29 mouse cellular contexts compared by ENCODE assay signal in genomic region chr9:110909371-110909967, GRCm38 (mm10). TPM values are rescaled to one million over a fixed set of nuclear protein-coding genes. Genes with fewer than 3 reads are reported as not detected.
DNase-seq lines count a peak whose midpoint lies in the region; ATAC-seq and TF ChIP-seq lines count a peak whose summit lies in the region.
"Had no signal": no experiment of that assay in that cellular context is flagged by ENCODE, and none has a peak within 500 bp of the region (broad histone marks: within the 10 kb centered on the region; RNA-seq: fewer than 3 reads in every experiment).

No protein-coding gene starts in this region.

- ATAC-seq in megakaryocyte, adult 5-6 weeks (ENCODE audit: poor library complexity, severe bottlenecking), result no peak
- ATAC-seq in limb, embryonic 13.5 days (ENCODE audit: low FRiP score, low read depth), result no peak
- ATAC-seq in cerebellum, adult (ENCODE audit: insufficient number of reproducible peaks, low FRiP score, low TSS enrichment), result no peak
- ATAC-seq: lung, postnatal 0 days had no signal

- no peak for TF ChIP-seq CTCF in CH12.LX (conservative IDR thresholded peaks at IDR 0.05 in 1 of 2, IDR thresholded peaks at IDR 0.05 in 1 of 2; ENCODE audit: low read depth in 2 of 2, low read length in 2 of 2)

- no peak for TF ChIP-seq EP300 in CH12.LX (IDR thresholded peaks at IDR 0.05; ENCODE audit: low read length)

- H3K4me2 ChIP-seq in CH12.LX (ENCODE audit: insufficient read depth, low read depth, poor library complexity, severe bottlenecking), result no peak overlapping the region
- H3K4me2 ChIP-seq in limb, embryonic 13.5 days (replicated peaks), result no peak overlapping the region
- H3K4me2 ChIP-seq: heart, embryonic 15.5 days; hindbrain, embryonic 15.5 days had no signal

- H3K27me3 ChIP-seq in megakaryocyte, embryonic 14.5 days (replicated peaks), result peaks cover 33% of the 10 kb centered on the region
- H3K27me3 ChIP-seq in CH12.LX (replicated peaks), result no peaks in the 10 kb centered on the region
- no peaks in the 10 kb centered on the region for H3K27me3 ChIP-seq in limb, embryonic 13.5 days
- H3K27me3 ChIP-seq: heart, embryonic 15.5 days; hindbrain, embryonic 15.5 days had no signal

- no peaks in the 10 kb centered on the region for H3K79me2 ChIP-seq in CH12.LX (replicated peaks; ENCODE audit: control insufficient read depth, extremely low read depth, insufficient read depth, poor library complexity, severe bottlenecking)

- no peak for TF ChIP-seq POLR2A in CH12.LX (IDR thresholded peaks at IDR 0.05; ENCODE audit: low read depth, low read length)

- dilution Hi-C loops in CH12.LX (cut with MboI; ENCODE audit: extremely low pct_ligation_motif_present, extremely low pct_unique_long_range_greater_than_20kb, low sequenced_read_pairs), result no loop called here

- no peak for TF ChIP-seq RAD21 in CH12.LX (IDR thresholded peaks at IDR 0.05; ENCODE audit: low read depth, low read length)

- H3K9me3 ChIP-seq in megakaryocyte, embryonic 14.5 days, result peaks cover 19% of the 10 kb centered on the region
- H3K9me3 ChIP-seq in CH12.LX (replicated peaks; ENCODE audit: low read length), result peaks cover 13% of the 10 kb centered on the region
- H3K9me3 ChIP-seq in limb, embryonic 13.5 days, result no peaks in the 10 kb centered on the region
- H3K9me3 ChIP-seq: heart, embryonic 15.5 days; hindbrain, embryonic 15.5 days had no signal

- 62% methylated on average over 6 of the region's 6 CpGs for WGBS in limb, embryonic 13.5 days

- H3K4me3 ChIP-seq in megakaryocyte, embryonic 14.5 days (replicated peaks), result peak overlapping the region; percentile 42
- no peak overlapping the region for H3K4me3 ChIP-seq in CH12.LX (replicated peaks in 1 of 3; ENCODE audit: low read depth in 2 of 3, low read length in 2 of 3, poor library complexity in 1 of 3)
- no peak overlapping the region for H3K4me3 ChIP-seq in limb, embryonic 13.5 days
- H3K4me3 ChIP-seq: heart, embryonic 15.5 days; hindbrain, embryonic 15.5 days had no signal

- no peak overlapping the region for H3K9ac ChIP-seq in CH12.LX (ENCODE audit: insufficient read depth, low read depth)
- no peak overlapping the region for H3K9ac ChIP-seq in limb, embryonic 13.5 days
- H3K9ac ChIP-seq: heart, embryonic 15.5 days; hindbrain, embryonic 15.5 days had no signal

- DNase-seq in CH12.LX (ENCODE audit: extremely low read depth), result peak; percentile 37
- peak; percentile 45 to 52 for DNase-seq in thymus, postnatal 36 days
- no peak for DNase-seq in retina, embryonic 14.5 days (ENCODE audit: low spot score)
- DNase-seq: adrenal gland, postnatal 36 days; cerebellum, postnatal 14 days; embryo, embryonic 11 days; heart, adult 18-20 months; heart, postnatal 4 days; kidney, adult 18-20 months; liver; retina, postnatal 1 day had no signal

- in situ Hi-C loops in CH12.LX (cut with MboI; ENCODE audit: low pct_ligation_motif_present, low pct_unique_long_range_greater_than_20kb, low sequenced_read_pairs), result no loop called here

- H3K4me1 ChIP-seq in megakaryocyte, embryonic 14.5 days, result peaks cover 8% of the 10 kb centered on the region; the same call in 1 of the 2 replicates
- peaks cover 6 to 39% of the 10 kb centered on the region in 2 experiments for H3K4me1 ChIP-seq in CH12.LX (ENCODE audit: control insufficient read depth in 1 of 2, insufficient read depth in 2 of 2)
- H3K4me1 ChIP-seq in limb, embryonic 13.5 days, result no peaks in the 10 kb centered on the region
- H3K4me1 ChIP-seq: heart, embryonic 15.5 days; hindbrain, embryonic 15.5 days had no signal

- no peak overlapping the region for H3K27ac ChIP-seq in CH12.LX (ENCODE audit: insufficient read depth, low read depth)
- H3K27ac ChIP-seq in limb, embryonic 13.5 days, result peak overlapping the region; percentile 69; the same call in 1 of the 2 replicates
- H3K27ac ChIP-seq: heart, embryonic 15.5 days; hindbrain, embryonic 15.5 days; kidney, postnatal 0 days had no signal

- no peaks in the 10 kb centered on the region for H3K36me3 ChIP-seq in megakaryocyte, embryonic 14.5 days (replicated peaks; ENCODE audit: low read length)
- H3K36me3 ChIP-seq in CH12.LX (replicated peaks in 1 of 2; ENCODE audit: control insufficient read depth in 1 of 2, insufficient read depth in 1 of 2, low read length in 1 of 2), result no peaks in the 10 kb centered on the region
- H3K36me3 ChIP-seq in limb, embryonic 13.5 days, result no peaks in the 10 kb centered on the region
- H3K36me3 ChIP-seq: heart, embryonic 15.5 days; hindbrain, embryonic 15.5 days had no signal

TF ChIP-seq in CH12.LX, 34 proteins besides CTCF, POLR2A, EP300 and RAD21:
- TF ChIP-seq ZMIZ1 (IDR thresholded peaks at IDR 0.05; ENCODE audit: low read depth, low read length) (no peak), MAX (IDR thresholded peaks at IDR 0.05; ENCODE audit: low read length) (peak; percentile 73), BHLHE40 (IDR thresholded peaks at IDR 0.05; ENCODE audit: low read depth, low read length) (peak; percentile 75)

RNA-seq across cellular contexts. Expression of gene Fam240a, which starts 7.2 kb away (rescaled TPM):
- not detected in 2 replicates for polyA plus RNA-seq in megakaryocyte, embryonic 14.5 days (2012; ENCODE audit: insufficient read depth, low replicate concordance)
- total RNA-seq in megakaryocyte, adult 5-6 weeks (2015), result not detected in 2 replicates
- not detected in 2 replicates for total RNA-seq in megakaryocyte, adult 5-6 weeks (2017)
- total RNA-seq in CH12.LX (2012; rRNA removed) (not detected in 2 replicates), CH12.LX (2014; rRNA removed) (not detected in 2 replicates)
- polyA plus RNA-seq in CH12.LX (2012; ENCODE audit: insufficient read length, low read depth), result not detected in 2 replicates
- not detected in 2 replicates for polyA plus RNA-seq in limb, embryonic 13.5 days (2015; fragmentation: Nextera tagmentation; extraction: Ambion mirVana)
- total RNA-seq: adrenal gland, postnatal 36 days; heart, adult 18-20 months; heart, postnatal 4 days; layer of hippocampus, adult 18-20 months; layer of hippocampus, postnatal 25 days; left cerebral cortex, postnatal 10 days; megakaryocyte-erythroid progenitor cell, adult 5-6 weeks; MEL; midbrain, postnatal 0 days had no signal
- polyA plus RNA-seq: forebrain, embryonic 11.5 days; heart, embryonic 15.5 days; hindbrain, embryonic 15.5 days; kidney, postnatal 0 days; liver, embryonic 16.5 days; lung, postnatal 0 days; midbrain, postnatal 0 days; testis, adult 2 months had no signal

RNA-seq across cellular contexts. Expression of gene Tmie, which starts 29.6 kb away (rescaled TPM):
- 2.2 and 4.5 TPM in 2 replicates for polyA plus RNA-seq in megakaryocyte, embryonic 14.5 days (2012; ENCODE audit: insufficient read depth, low replicate concordance)
- total RNA-seq in megakaryocyte, adult 5-6 weeks (2015), result 0.05 TPM in 1 of 2 replicates, not detected in the other
- not detected in 2 replicates for total RNA-seq in megakaryocyte, adult 5-6 weeks (2017)
- total RNA-seq in CH12.LX (2012; rRNA removed) (not detected in 2 replicates), CH12.LX (2014; rRNA removed) (not detected in 2 replicates)
- not detected in 2 replicates for polyA plus RNA-seq in CH12.LX (2012; ENCODE audit: insufficient read length, low read depth)
- 1.1 and 1.2 TPM in 2 replicates for polyA plus RNA-seq in limb, embryonic 13.5 days (2015; fragmentation: Nextera tagmentation; extraction: Ambion mirVana)
- total RNA-seq: megakaryocyte-erythroid progenitor cell, adult 5-6 weeks; MEL had no signal

RNA-seq across cellular contexts. Expression of gene Als2cl, which starts 29.8 kb away (rescaled TPM):
- 2.1 and 6.7 TPM in 2 replicates for polyA plus RNA-seq in megakaryocyte, embryonic 14.5 days (2012; ENCODE audit: insufficient read depth, low replicate concordance)
- 0.29 and 0.48 TPM in 2 replicates for total RNA-seq in megakaryocyte, adult 5-6 weeks (2015)
- total RNA-seq in megakaryocyte, adult 5-6 weeks (2017), result 0.61 and 2.9 TPM in 2 replicates
- 1.2 and 2.5 TPM in 2 replicates for total RNA-seq in CH12.LX (2012; rRNA removed)
- total RNA-seq in CH12.LX (2014; rRNA removed), result 2.4 and 2.9 TPM in 2 replicates
- 3.4 and 3.5 TPM in 2 replicates for polyA plus RNA-seq in CH12.LX (2012; ENCODE audit: insufficient read length, low read depth)
- polyA plus RNA-seq in limb, embryonic 13.5 days (2015; fragmentation: Nextera tagmentation; extraction: Ambion mirVana), result 1.3 and 1.4 TPM in 2 replicates
- total RNA-seq: MEL had no signal

RNA-seq across cellular contexts. Expression of gene Tdgf1, which starts 36.5 kb away (rescaled TPM):
- polyA plus RNA-seq in megakaryocyte, embryonic 14.5 days (2012; ENCODE audit: insufficient read depth, low replicate concordance), result not detected in 2 replicates
- total RNA-seq in megakaryocyte, adult 5-6 weeks (2015), result not detected in 2 replicates
- not detected in 2 replicates for total RNA-seq in megakaryocyte, adult 5-6 weeks (2017)
- total RNA-seq in CH12.LX (2012; rRNA removed) (not detected in 2 replicates), CH12.LX (2014; rRNA removed) (not detected in 2 replicates)
- not detected in 2 replicates for polyA plus RNA-seq in CH12.LX (2012; ENCODE audit: insufficient read length, low read depth)
- 0.11 and 0.13 TPM in 2 replicates for polyA plus RNA-seq in limb, embryonic 13.5 days (2015; fragmentation: Nextera tagmentation; extraction: Ambion mirVana)
- total RNA-seq: adrenal gland, postnatal 36 days; gastrocnemius, adult 8-10 months; heart, adult 18-20 months; heart, postnatal 4 days; megakaryocyte-erythroid progenitor cell, adult 5-6 weeks; MEL; midbrain, postnatal 0 days had no signal
- polyA plus RNA-seq: forebrain, embryonic 11.5 days; heart, embryonic 15.5 days; kidney, postnatal 0 days; liver, embryonic 16.5 days; midbrain, postnatal 0 days had no signal

RNA-seq across cellular contexts. Expression of gene Lrrc2, which starts 41.9 kb away (rescaled TPM):
- polyA plus RNA-seq in megakaryocyte, embryonic 14.5 days (2012; ENCODE audit: insufficient read depth, low replicate concordance), result not detected in 2 replicates
- not detected in 2 replicates for total RNA-seq in megakaryocyte, adult 5-6 weeks (2015)
- total RNA-seq in megakaryocyte, adult 5-6 weeks (2017), result 0.04 TPM in 1 of 2 replicates, not detected in the other
- total RNA-seq in CH12.LX (2012; rRNA removed), result 1.0 and 1.6 TPM in 2 replicates
- total RNA-seq in CH12.LX (2014; rRNA removed), result 3.6 and 3.8 TPM in 2 replicates
- polyA plus RNA-seq in CH12.LX (2012; ENCODE audit: insufficient read length, low read depth), result 1.5 and 1.6 TPM in 2 replicates
- polyA plus RNA-seq in limb, embryonic 13.5 days (2015; fragmentation: Nextera tagmentation; extraction: Ambion mirVana), result 0.05 TPM in 1 of 2 replicates, not detected in the other
- total RNA-seq: MEL had no signal
